Mouse (Mus musculus) CD4-positive, CD25-positive, alpha-beta regulatory T cell, adult 2 months (primary cell): ENCODE measurements around the gene Celf2.
A peak's percentile ranks its signal among the peaks of the same experiment; 100 is the strongest.
"Not testable (repeated sequence)": the region's sequence is repeated elsewhere in the genome, so short reads cannot be mapped to it uniquely, and the experiment has no call there.

ENCODE experiments used
- DNase-seq: peaks from one replicate; pipeline ENCODE4 v3.0.0-alpha.2; 2012; ENCODE audit warnings: low read depth, low spot score

Gene Celf2

DNA sequence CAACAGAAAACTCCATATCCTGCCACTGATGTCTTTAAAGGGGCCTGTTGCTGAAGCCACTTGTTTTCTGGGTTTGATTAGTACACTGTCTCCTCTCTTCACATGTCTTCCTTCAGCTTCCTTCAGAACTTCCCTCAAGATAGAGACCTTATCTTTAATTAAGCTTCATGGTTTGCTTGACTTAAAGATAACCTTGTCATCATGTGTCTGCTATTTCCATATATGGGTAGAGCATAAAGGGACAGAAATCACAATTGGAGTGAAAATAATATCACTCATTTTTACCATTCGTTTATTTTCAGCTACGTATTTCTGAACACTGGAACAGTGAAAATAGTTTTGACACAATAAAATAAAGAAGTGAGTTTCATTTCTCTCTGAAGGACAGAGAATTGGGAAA is 905.0 kb downstream of the Celf2 start:
- no peak for DNase-seq

DNA sequence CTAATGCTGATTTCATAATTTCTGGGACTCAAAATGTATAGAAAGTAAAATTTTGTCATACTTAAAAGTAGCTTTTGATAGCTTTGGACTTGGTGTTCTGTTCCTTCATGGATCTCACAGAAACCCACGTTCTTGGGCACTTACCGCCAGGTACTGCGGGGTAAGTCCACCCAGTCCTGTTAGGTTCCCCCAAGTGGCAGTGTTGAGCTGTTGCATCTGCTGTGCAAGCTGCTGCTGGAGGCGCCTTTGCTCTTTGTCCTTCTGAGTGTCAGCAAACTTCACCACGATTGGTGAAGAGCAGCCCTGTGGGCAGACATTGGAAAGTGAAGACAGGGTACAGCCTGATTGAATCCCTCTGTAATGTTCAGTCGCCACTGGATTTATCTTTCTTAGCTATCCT is 905.5 kb downstream of the Celf2 start:
- DNase-seq: no peak

DNA sequence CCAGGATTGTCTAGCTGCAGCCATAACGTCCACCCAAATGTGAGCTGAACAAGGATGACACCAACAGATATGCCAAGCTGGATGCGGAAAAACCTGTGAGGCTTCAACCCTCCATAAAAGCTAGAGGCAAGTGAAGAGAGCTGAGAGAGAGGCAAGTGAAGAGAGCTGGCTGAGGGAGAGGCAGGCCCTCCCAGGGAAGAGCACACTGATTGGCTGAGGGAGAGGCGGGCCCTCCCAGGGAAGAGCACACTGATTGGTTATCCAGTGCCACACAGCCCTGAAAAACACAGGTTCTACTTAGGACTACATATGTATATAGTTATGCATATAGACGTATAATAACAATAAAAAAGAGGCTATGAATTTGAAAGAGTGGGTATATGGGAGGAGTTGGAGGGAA is 907.2 kb downstream of the Celf2 start:
- DNase-seq: no peak

DNA sequence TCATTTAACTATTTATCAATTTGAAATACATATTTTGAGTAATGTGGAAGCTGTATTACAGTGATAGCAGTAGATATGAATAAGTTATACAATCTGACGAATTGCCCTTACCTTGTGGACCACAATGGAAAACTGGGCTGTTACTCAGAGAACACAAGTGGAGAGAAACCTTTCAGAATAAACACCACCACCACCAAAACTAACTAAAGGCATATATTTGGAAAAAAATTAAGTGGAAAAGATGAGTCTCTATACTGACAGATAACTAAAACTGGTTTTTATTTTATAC is 910.5 kb downstream of the Celf2 start:
- DNase-seq: no peak

DNA sequence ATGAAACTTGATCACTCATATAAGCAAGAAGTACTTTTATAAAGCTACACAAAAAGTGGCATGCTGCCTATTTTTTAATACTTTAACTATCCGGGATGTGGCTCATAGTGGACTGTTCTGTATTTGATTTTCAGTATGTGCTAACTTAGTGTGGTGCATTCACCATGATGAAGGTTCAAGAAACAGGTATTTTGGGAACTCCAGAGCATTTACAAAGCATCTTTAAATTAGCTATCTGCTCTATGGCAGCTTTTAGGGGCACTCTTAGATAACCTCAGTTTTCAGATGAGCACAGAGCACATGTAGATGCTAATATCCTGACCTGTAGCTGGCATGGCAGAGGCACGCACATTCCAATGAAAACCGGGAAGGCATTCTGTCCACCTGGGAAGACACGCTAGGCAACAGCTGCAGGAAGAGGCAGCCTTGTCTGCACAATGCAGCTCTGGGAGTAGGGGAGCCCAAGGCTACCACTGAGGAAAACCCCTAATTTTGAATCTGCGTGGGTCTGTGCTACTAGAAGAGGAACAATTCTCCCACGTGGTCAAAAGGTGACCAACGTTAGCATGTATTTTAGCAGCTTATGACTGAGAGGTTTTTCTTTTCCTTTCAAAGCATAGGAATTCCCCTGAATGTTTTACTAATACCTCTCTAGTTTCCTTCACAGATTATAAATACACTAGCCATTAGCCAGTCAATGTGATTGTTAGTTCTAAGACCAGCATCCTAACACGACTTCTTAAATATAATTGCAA is 911.1 kb downstream of the Celf2 start:
- peak; percentile 56 for DNase-seq

DNA sequence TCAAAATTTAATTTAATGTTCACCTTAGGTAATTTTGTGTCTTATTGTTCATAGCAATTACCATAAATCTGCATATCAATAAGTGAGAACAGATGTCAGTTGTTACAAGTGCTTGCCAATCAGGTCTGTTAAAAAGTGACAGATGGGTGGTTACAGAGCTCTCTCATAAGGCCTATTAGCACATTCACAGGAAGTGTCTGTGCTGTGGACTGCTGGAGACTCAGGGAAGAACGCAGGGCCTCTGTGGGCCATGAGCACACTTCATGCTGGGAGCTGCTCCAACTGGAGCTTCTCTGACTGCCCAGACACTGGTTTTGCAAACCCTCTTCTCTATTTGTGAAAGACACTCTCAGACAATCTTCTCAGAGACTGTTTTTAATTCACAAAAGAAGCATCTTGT is 914.6 kb downstream of the Celf2 start:
- no peak for DNase-seq

DNA sequence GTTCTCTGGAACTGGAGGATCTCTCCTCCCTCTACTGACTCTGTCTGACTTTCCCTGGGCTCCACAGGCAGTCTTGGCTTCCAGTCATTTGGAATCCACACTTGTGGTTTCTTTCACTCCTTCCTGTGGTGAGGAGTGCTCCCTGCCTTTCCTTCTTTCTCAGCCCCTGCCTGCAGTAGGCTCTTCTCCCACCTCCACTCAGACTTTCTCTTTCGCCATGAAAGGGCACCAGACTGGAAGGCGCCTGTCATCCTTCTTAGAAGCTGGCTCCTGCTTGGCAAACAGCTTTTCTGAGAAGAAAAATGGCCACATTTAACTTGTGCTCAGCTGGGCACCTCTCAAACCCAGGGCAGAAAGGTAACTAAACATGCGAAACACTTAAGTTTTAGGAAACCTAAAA is 915.2 kb downstream of the Celf2 start:
- no peak for DNase-seq

DNA sequence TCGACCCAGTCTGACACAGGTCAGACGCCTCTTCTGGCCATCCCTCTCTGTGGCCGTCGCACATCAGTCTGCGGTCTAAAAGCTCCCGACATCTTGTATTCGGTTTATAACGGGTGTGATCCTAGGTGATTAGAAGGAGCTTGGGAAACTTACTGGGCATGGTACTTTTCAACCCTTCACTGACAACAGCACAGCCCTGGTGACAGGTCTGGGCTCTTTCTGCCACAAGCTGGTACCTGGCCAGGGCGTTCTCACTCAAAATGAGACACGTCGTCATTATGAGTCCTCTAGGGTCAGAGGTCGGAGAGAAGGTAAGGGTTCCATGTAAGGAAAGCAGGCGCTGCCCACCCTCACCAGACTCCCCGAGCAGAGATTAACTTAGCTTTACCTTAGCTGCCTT is 915.6 kb downstream of the Celf2 start:
- DNase-seq: no peak

DNA sequence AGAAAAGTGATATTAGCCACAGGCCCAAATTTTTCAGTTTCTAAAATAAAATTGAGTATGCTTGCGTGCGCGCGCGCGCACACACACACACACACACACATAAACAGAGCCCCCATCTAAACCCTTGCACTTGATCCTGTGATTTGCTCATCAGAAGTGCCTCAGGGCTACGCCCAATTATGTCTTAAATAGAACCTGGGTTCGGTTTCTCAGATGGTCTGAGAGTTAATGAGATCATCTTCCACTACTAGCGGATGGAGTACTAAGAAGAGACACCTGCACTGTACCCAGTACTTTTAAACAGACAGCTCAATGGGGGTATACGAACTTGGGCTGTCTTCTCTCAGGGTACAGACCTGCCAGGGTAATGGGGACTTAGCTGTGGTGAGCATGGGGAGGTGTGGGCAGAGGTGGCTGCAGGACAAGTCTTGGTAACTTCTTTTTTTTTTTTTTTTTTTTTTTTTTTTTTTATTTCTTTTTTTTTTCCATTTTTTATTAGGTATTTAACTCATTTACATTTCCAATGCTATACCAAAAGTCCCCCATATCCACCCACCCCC is 923.2 kb downstream of the Celf2 start:
- no peak for DNase-seq

DNA sequence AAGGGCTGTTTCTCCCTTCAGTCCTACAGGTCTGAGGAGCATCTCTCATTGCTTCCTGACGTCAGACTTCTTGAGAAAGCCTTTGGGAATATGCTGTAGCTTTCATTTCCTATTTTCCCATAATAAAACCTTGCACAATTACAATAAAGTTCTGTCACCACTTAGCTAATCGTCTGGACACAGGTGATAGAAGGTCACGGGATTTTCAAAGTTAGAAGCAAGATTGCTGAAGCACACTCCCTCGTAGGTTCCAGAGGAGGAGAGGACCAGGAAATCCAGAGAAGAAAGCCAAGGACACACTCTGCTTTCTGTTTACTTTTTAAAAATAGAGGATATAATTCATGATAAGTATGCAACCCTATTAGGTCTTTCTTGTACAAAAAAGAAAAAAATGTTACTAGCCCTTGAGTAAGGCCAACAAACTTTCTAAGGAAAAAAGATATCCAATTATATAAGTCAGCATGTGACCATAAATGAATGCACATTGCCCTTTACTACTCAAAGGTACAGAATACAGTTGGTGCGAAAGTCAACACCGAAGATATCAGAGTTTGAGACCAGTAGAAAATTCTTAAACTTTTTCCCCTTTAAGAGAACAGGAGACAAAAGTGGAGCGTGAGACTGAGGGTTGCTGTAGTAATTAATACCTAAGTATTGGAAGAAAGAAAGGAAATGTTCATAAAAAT is 924.2 kb downstream of the Celf2 start:
- no peak for DNase-seq

DNA sequence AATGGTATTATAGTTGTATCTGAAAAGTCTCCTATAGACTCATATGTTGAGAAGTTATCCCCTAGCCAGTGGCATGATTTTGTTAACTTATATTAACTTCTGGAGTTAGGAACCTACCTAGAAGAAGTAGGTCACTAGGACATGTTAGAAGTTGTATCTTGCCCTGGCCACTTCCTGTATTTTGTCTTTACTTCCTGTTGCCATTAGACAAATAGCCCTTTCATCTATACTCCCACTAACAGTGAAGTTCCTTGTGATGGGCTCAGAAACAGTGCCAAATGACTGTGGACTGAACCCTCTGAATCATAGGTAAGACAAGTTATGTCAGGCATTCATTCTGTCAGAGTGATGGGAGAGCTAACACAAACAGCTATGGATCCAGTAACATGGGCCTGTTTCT is 926.7 kb downstream of the Celf2 start:
- DNase-seq: peak; percentile 26

DNA sequence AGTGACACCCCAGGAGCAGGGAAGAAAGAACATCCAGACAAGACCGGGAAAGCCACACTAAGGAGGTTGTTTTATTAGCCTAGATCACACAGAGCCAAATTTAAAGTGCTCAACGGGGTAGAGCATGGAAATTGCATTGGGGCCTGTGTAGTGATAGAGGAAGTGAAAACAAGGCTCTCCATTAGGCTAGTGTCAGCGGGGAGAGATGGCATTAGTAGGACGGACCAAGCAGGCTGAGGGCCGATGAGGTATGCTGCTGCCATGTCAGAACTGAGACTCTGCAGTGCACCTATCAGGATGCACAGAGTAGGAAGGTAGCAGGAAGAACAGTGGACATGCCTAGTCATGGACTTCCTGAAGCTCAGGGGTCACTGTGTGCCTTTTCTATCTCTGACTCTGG is 929.3 kb downstream of the Celf2 start:
- DNase-seq: no peak

DNA sequence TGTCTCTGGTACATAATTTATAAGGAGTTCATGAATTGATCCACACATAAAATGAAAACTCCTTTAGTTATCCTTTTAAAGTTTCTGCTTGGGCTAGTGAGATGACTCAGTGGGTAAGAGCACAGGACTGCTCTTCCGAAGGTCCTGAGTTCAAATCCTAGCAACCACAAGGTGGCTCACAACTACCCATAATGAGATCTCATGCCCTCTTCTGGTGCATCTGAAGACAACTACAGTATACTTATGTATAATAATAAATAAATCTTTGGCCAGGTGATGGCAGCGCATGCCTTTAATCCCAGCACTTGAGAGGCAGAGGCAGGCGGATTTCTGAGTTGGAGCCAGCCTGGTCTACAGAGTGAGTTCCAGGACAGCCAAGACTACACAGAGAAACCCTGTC is 934.0 kb downstream of the Celf2 start:
- DNase-seq: not testable (repeated sequence)

DNA sequence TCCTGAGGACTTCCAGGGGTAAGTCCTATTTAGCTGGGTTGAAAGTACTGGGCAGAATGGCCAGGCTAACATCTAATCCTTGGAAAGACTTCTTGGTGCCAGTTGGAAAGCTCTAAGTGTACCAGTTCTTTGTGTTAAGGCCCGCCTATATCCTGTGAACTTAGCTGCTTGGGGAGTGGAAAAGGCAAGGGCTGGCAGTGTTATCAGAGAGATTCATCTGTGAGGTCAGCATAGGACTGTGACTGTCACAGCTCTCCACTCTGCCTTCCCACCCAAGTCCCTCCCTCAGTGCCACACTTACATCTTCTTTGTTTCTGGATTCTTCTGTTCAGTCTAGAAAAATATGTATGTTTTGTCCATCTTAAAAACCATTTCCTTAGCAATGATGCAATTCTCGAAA is 935.7 kb downstream of the Celf2 start:
- no peak for DNase-seq

DNA sequence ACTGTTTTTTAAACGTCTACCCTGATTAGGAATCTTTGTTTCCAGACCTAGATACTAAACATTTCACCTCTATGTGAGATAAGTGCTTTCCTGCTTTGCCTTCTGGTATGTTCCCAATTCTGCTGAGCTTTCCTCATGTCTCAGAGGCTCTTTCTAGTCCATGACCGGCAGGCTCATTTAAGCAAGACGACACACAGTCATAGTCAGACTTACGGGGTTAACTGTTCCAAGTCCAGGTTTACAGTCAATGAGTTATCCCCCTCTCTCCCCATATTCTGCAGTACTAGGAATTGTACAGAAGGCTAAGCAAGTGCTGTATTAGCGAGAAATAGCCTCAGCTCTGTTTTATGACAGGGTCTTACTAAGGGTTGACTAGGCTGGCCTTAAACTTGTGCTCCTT is 936.4 kb downstream of the Celf2 start:
- DNase-seq: no peak

DNA sequence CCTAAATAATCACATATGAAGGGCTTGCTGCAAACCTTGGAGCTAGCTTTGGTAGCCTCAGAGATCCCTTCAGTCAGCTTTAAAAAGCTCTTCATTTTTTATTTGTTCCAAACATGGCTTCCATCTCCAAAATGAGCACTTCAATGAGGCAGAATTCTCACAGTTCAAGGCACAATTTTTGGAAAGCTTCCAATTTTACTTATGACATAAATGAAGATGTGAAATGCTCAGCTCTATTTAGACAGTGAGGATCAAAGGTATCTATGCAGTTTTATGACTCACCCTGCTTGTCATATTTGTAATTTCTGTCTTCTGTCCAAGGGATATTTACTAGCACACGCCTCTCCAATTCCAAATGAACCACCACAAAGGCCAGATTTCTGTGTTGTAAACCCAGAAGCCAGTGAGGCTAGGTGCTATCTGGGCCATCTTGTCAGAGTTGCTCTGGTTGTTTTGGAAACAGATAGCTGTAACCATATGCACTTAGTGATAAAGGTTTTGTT is 940.3 kb downstream of the Celf2 start:
- peak; percentile 13 for DNase-seq

DNA sequence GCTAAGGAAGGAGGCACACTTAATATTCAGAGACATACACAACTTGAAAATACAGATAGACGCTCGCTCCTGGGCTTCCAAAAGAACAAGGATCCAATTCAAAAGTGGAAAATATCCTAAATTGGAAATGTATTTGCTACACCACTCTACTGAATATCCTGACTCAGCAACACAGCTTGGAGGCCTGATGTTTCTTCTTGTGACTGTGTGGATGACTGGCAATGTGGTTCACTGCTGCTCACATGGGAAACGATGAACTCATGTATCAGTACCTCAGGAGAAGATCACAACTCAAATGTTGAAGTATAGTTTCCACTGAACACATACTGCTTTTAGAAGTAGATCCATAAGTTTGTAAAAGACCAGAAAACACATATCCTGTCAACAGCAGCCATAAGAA is 944.2 kb downstream of the Celf2 start:
- DNase-seq: no peak

DNA sequence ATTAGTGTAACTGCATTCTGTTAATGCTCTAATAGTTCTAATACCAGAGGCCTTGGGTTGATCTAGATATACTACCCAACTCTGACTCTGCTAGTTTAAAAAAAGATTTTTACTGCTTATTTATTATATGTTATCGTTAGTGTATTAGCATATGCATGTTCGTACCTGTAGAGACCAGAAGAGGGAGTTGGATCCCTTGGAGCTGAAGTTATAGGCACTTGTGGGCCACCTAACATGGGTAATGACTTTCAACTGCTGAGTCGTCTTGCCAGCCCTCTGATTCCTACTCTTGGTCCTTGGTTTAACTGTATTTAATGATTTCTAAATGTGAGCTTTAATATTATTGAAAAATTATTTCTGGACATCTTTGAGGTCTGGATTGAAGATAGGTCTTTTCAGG is 948.0 kb downstream of the Celf2 start:
- no peak for DNase-seq

DNA sequence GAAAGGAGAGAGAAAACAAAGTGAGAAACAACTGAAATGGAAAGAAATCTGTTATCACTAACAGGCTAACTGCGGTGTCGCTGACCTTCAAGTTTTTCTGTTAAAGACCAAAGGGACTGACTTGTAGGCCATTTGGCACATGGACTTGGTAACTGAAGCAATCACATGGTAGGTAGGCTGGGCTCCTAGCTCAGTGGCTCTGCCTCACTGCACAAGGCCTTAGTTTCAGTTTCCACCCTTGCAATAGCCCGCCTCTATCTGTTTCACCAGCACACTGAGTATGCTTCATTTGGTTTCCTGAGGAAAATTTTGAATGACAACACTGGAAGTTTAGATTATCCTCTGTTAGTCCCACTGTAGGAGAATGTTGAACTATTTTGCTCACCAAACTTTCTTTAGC is 948.6 kb downstream of the Celf2 start:
- no peak for DNase-seq

DNA sequence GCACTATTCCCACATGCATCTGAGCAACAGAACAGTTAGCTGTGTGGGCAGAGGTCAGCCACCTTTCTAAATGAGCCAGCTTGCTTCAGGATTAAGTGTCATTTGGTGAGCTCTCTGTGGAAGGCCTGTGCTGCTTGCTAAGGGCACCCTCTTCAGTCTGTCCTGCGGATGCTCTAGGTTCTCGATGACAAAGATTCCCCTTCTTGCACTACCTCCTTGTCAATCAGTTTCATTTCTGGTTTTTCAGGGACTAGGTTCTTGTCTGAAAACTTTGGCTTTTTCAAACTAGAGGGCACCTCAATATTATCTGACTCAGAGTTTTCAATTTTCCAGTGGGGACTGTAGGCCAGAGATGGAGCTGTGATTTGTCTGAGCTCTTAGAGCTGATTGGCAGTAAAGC is 949.8 kb downstream of the Celf2 start:
- no peak for DNase-seq

DNA sequence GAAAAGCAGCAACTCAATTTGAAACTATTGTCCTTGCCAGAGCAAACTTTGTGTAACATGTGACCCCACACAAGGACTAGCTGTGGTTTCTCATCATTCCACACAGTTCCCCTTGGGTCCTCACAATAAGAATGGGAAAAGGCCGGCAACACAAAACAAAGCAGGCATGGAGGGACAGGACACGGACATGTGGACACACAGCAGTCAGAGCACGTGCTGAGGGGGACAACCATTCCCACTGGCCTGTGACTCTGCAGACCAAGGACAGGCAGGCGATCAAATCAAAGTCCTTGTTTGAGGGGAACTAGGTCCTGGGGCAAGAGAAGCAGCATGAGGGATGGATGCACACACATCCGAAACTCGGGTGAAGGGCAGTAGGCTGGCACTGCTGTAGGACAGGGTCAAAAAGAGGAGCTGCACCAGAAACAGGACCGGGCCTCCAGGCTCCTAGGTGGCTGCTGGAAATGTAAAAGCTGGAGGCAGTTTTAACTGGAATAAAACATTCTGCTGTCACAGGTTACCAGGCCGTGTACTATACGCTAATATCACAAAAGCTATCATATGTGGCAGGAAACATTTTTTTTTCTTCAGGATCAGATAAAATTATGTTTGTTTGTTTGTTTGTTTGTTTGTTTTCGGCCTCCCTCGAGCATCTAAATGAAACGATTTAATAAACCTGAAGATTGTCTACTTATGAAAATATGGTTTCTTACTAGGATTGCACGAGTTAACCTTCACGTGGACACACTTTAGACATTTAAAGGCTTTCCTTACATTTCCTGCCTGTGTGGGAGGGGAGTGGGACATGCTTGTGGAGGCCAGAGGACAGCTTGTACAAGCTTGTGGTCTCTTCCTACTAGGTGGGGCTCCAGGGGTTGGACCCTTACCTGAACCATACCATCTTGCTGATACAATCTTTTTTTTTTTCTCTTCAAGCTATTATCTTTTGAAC is 950.8 kb downstream of the Celf2 start:
- no peak for DNase-seq

DNA sequence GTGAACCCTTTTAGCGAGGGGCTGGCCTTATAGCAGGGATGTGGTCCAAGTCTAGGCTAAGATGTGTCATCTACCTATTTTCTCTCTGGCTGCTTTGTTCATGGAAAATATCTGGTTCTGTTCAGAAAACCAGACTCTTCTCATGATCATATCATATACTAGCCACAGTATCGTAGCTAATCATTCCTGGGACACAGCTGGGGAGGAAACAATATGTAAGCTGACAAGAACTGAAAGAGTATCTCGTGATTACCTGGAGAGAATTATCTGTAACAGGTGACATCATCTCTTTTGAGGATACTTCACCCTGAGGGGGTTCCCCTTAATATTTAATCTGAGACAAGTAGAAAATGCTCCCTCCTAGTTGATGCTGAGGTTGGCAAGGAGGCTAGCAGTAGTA is 951.6 kb downstream of the Celf2 start:
- peak; percentile 19 for DNase-seq
